Mouse (Mus musculus): ENCODE measurements around the gene Plpp7. TPM values are rescaled to one million over a fixed set of nuclear protein-coding genes. Genes with fewer than 3 reads are reported as not detected.

Plpp7 gene
- polyA plus RNA-seq, 1 experiment from 2014 or later: 13.9 TPM

DNA sequence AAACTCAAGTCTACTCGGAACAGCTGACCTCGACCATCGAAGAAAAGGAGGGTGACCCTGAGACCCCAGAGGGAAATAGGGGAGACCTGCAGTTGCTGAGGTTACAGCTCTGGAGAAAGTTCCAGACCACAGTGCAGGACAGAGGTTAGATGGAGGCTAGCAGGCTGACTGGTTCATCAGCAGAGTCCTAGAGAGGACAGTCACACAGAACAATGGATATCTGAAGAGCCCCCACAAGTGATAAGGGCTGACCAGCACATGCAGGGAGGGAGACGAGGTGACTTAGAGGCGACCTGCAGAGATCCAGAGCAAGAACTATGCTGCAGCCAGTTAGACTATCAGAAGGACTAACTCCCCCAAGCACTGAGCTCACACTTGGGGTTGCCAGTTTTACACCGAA, 35.7 kb upstream of the Plpp7 start:
- peaks cover 95% of the 10 kb centered on the region for H3K4me1 ChIP-seq
- no peaks in the 10 kb centered on the region for H3K9me3 ChIP-seq
- H3K27me3 ChIP-seq (replicated peaks): no peaks in the 10 kb centered on the region
- peak overlapping the region; percentile 58 for H3K9ac ChIP-seq
- ATAC-seq (ENCODE audit: extremely low read depth, insufficient number of reproducible peaks, low FRiP score, low TSS enrichment): no peak
- H3K4me2 ChIP-seq: no peak overlapping the region
- no peaks in the 10 kb centered on the region for H3K36me3 ChIP-seq
- 40% methylated on average over 6 of the region's 6 CpGs for WGBS
- peak overlapping the region; percentile 96 for H3K27ac ChIP-seq (replicated peaks)
- no peak overlapping the region for H3K4me3 ChIP-seq

DNA sequence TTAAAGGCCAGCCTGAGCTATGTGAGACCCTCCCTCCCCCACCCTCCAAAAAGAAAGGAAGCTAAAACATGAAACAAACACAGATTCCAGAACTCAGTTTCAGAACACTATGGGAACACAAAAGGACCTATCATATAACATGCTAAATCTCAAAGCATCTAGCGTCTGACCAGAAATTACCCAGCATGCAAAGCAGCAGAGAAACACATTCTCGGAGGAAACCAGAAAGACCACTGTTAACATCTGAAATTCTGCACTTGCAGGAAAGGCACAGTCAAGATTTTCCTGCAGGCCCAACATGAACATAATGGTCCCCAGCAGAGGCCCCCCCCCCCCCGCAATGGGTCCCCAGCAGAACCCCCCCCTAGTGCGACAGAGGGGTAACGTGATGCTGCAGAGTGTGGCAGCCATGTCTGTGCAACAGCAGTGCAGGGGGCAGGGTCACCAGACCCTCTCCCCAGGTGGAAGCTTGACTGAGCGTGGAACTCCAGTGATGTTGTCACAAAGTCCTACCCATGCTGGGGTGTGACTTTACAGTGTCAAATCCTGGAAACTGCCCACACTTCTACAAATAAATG, 35.0 kb upstream of the Plpp7 start:
- no peaks in the 10 kb centered on the region for H3K36me3 ChIP-seq
- no peaks in the 10 kb centered on the region for H3K9me3 ChIP-seq
- ATAC-seq (ENCODE audit: extremely low read depth, insufficient number of reproducible peaks, low FRiP score, low TSS enrichment): no peak
- H3K9ac ChIP-seq: peak overlapping the region; percentile 58
- H3K4me2 ChIP-seq: no peak overlapping the region
- 68% methylated on average over 6 of the region's 6 CpGs for WGBS
- no peaks in the 10 kb centered on the region for H3K27me3 ChIP-seq (replicated peaks)
- no peak overlapping the region for H3K4me3 ChIP-seq
- H3K27ac ChIP-seq (replicated peaks): peak overlapping the region; percentile 96
- peaks cover 95% of the 10 kb centered on the region for H3K4me1 ChIP-seq

DNA sequence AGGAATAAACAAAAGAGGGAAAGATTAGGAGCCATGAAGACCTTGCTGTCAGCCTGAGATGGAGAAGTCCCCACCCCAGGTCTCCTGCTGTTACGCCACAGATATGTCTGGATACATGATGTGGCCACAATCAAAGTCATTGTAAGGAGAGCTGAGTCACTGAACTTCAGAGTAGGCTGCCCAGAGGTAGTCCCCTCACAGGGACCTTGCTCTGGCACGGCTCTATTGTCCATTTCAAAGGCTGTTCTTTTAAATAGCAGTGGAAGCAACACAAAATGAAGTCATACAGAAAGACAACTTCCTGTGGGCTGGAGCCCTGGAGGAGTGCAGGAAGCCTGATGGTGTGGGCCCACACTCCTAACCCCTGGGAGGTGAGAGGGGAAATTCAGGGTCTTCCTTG, 34.1 kb upstream of the Plpp7 start:
- Histone ChIP-seq H3K27me3 (replicated peaks) (no peaks in the 10 kb centered on the region), H3K9me3 (no peaks in the 10 kb centered on the region), H3K9ac (peak overlapping the region; percentile 47; the same call in 1 of the 2 replicates), H3K4me3 (no peak overlapping the region), H3K36me3 (no peaks in the 10 kb centered on the region), H3K4me1 (peaks cover 98% of the 10 kb centered on the region), H3K4me2 (no peak overlapping the region), H3K27ac (replicated peaks) (peak overlapping the region; percentile 96)
- ATAC-seq (ENCODE audit: extremely low read depth, insufficient number of reproducible peaks, low FRiP score, low TSS enrichment): no peak
- WGBS: 35% methylated on average over 2 of the region's 2 CpGs

DNA sequence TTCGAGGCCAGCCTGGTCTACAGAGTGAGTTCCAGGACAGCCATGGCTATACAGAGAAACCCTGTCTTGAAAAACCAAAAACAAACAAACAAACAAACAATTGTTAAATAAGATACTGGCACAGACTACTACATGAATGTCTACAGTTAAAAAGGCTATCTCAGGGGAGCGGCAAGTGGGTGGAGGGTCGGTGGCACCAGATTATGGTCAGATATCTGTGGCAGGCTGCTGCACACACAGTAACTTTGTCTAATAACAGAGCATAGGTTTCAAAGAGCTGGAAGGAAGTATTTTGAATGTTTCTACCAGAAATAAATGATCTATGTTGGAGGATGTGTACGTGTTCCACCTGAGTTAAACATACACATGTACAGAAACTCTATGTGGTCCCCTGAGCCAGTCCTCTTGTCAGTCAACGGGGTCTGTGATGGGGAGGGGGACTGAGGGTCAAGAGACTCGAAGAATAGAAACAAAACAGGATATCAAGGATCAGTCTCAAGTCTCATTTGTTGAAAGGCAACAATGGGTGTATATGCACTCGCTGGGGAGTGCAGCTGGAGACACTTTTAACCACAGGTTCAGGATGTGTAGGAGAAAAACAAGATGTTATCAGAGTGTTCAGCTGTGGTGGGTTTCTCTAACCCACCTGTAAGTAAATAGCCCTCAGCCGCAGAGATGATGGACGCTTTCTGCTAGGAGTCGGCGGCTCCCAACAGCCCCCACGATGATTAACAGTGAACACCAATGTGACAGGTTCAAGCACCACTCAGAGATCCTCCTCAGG, 33.4 kb upstream of the Plpp7 start:
- Histone ChIP-seq H3K9me3 (no peaks in the 10 kb centered on the region), H3K4me1 (peaks cover 99% of the 10 kb centered on the region), H3K9ac (peak overlapping the region; percentile 55), H3K27me3 (replicated peaks) (no peaks in the 10 kb centered on the region), H3K36me3 (peaks cover 2% of the 10 kb centered on the region), H3K27ac (replicated peaks) (peak overlapping the region; percentile 96), H3K4me2 (no peak overlapping the region), H3K4me3 (no peak overlapping the region)
- ATAC-seq (ENCODE audit: extremely low read depth, insufficient number of reproducible peaks, low FRiP score, low TSS enrichment): no peak
- WGBS: 39% methylated on average over 12 of the region's 12 CpGs

DNA sequence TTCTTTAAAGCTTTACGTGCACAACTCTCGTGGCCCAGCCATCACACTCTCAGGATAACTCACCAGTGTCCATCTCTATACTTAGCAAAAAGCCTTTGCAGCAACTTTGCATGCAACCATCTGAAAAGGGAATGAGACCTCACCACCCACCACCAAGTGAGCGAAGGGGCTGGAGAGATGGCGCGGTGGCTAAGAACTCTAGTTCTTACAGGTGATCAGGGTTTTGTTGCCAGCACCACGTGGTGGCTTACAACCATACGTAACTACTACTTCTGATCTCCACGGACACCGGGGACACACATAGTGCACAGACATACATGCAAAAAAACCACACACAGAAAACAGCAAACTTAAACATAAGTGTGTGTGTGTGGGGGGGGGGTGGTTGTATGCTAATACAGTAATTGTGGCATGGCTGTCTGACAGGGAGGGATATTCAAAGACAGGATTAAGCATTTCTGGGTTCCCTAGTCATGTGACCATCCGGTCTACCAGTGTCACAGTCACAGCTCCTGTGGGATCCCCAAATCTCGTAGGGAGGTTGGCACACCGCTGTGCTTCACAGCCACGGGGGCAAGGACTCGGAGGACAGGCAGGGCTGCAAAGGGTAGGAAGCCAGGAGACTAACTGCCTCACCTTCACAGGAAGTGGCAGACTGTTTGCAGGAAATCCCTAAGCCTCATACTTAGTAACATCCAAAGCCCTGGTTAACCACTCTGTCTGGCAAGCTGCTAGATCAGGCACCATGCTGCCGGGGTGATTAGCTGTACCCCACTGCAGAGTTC, 32.5 kb upstream of the Plpp7 start:
- Histone ChIP-seq H3K9me3 (no peaks in the 10 kb centered on the region), H3K9ac (peak overlapping the region; percentile 55), H3K36me3 (peaks cover 11% of the 10 kb centered on the region), H3K27me3 (replicated peaks) (no peaks in the 10 kb centered on the region), H3K4me2 (peak overlapping the region; percentile 46), H3K27ac (replicated peaks) (peak overlapping the region; percentile 96), H3K4me3 (no peak overlapping the region), H3K4me1 (peaks cover 99% of the 10 kb centered on the region)
- 77% methylated on average over 15 of the region's 15 CpGs for whole genome bisulfite sequencing
- no peak for ATAC-seq (ENCODE audit: extremely low read depth, insufficient number of reproducible peaks, low FRiP score, low TSS enrichment)

DNA sequence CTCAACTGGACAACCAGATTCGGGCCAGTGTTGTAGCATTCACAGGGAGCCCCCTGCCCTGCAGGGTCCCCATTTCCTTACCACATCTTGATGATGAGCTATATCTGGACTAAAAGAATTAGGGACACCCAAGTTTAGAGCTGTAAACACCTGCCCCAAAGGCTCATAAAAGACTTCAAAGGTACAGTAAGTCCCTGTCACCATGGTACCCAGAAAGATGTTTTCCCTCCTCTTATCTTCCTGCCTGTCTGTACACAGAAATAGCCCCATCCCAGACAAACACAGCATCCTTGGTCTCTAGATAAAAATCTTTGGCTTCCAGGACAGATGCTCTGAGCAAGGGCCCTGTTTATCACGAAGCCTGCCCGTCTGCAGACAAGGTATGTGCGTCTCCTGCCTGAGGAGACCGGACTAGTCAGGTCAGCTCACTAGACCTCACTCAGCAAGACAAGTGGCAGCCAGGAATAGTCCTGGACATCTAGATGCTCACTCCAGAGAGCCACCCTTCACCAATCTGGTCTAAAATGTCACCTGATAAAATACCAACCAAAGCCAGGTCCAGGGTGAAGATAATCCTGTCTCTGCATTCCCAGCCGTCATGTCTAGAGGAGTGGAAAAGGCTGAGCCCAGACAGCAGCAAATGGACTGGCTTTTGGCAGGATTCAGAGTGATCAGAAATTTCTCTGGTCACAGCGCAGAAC, 31.7 kb upstream of the Plpp7 start:
- WGBS: 38% methylated on average over 7 of the region's 7 CpGs
- Histone ChIP-seq H3K9ac (peak overlapping the region; percentile 74), H3K27me3 (replicated peaks) (no peaks in the 10 kb centered on the region), H3K36me3 (peaks cover 19% of the 10 kb centered on the region), H3K9me3 (no peaks in the 10 kb centered on the region), H3K4me3 (no peak overlapping the region), H3K4me1 (peaks cover 100% of the 10 kb centered on the region), H3K27ac (replicated peaks) (peak overlapping the region; percentile 96), H3K4me2 (peak overlapping the region; percentile 46)
- no peak for ATAC-seq (ENCODE audit: extremely low read depth, insufficient number of reproducible peaks, low FRiP score, low TSS enrichment)

DNA sequence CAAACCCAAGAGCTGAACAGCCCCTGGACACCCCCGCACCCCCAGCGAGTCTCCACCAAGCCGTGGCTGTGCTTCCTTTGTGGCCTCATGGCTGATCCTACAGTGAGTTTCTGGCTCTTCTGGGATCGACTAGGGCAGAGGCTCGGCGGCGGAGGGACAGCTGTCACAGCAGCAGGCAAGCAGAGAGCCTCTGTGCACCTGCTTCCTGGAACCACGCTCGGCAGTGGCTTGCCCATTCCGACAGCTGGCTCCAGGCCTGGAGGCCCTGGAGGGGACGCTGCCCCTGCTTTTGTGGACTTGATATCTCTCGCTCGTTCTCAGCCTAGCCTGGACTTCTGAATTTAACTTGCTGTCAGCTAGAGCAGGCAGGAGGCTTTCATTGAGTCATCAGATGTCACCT, 30.4 kb upstream of the Plpp7 start:
- no peaks in the 10 kb centered on the region for H3K9me3 ChIP-seq
- WGBS: 33% methylated on average over 13 of the region's 13 CpGs
- 0 out of 2 replicates have a peak overlapping the region, but pooled peaks have one; percentile 13 for H3K4me3 ChIP-seq
- peak overlapping the region; percentile 46 for H3K4me2 ChIP-seq
- ATAC-seq (ENCODE audit: extremely low read depth, insufficient number of reproducible peaks, low FRiP score, low TSS enrichment): no peak
- H3K4me1 ChIP-seq: peaks cover 100% of the 10 kb centered on the region
- H3K9ac ChIP-seq: peak overlapping the region; percentile 74
- H3K27me3 ChIP-seq (replicated peaks): no peaks in the 10 kb centered on the region
- peaks cover 31% of the 10 kb centered on the region for H3K36me3 ChIP-seq
- H3K27ac ChIP-seq (replicated peaks): peak overlapping the region; percentile 96

DNA sequence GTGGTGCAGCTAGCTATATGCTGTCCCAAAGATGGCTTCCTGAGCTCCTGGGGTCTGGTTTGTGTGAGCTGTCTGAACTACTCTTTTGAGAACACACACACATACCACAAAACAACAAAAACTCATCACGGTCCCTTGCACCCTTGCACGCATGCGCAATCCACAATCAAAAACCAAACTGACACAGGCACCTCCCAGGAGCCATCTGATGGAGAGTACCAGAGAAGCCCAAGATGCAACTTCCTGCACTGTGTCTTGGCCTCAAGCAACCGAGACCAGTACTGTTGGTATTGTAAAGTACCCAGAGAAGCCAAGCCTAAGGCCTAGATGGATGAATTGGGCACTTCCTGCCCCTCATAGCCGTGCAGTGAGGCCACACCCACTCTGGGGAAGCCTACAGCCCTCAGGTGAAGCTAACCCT, 29.9 kb upstream of the Plpp7 start:
- no peak for ATAC-seq (ENCODE audit: extremely low read depth, insufficient number of reproducible peaks, low FRiP score, low TSS enrichment)
- peaks cover 32% of the 10 kb centered on the region for H3K36me3 ChIP-seq

DNA sequence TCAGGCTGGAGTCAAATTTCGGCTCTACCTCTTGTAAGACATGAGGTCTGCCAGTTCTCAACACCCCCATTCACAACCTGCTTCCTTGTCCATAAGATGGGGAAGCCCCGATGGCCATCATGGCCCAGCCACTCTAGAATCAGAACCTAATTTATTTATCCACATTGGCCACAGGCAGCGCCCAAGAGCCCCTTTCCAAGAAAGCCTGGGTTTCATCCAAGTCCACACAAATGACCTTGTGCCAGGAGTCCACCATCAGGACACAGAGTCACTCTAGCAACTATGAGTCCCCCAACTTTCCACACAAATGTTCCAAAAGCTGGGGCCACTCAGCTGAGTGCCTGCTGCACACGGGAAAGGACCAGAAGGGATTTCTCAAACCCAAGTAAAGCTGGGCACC, 29.3 kb upstream of the Plpp7 start:
- Histone ChIP-seq H3K9ac (no peak overlapping the region), H3K27ac (replicated peaks) (peak overlapping the region; percentile 96)

More for the DNA sequence above, 29.9 kb upstream of the Plpp7 start:
- peak overlapping the region; percentile 46 for H3K4me2 ChIP-seq
- H3K4me1 ChIP-seq: peaks cover 96% of the 10 kb centered on the region
- no peak overlapping the region for H3K4me3 ChIP-seq
- H3K9ac ChIP-seq: peak overlapping the region; percentile 74
- H3K27ac ChIP-seq (replicated peaks): peak overlapping the region; percentile 96
- no peaks in the 10 kb centered on the region for H3K9me3 ChIP-seq
- WGBS: 44% methylated on average over 5 of the region's 5 CpGs
- H3K27me3 ChIP-seq (replicated peaks): no peaks in the 10 kb centered on the region

DNA sequence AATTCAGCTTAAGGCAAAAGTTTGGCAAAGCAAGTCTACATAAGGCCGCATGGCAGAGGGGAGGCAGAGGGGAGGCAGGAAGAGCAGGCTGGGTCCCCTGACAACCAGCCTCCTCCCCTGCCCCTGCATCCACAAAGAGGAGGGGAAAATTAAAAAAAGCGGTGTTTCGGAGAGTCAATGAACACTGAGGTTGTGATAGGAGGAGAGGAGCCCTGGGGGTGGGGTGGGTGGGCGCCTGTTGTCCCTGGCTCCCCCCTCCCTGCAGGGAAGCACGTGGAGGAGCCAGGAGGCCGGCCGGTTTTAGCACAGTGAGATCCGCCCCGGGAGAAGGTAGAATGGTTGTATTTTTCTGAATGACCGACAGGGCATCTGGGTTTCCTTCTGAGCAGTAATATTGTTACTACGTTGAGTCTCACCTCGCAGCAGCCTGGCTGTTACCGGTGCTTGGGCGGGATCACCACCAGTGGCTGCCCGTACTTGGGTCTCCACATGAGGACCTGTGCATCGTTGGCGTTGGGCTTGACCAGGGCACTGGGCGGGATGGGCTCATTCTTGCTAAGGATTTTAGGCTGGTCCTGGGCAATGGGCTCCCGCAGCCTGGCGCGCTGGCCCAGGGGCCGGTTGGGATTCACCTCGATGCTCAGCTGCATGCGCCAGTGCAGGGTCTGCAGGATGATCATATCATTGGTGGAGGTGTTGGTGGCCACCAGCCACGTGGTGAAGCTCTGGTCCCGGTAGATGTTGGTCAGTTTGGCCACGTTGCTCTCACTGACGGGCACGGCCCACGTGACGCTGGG, 26.3 kb upstream of the Plpp7 start:
- Histone ChIP-seq H3K9ac (peak overlapping the region; percentile 26), H3K4me1 (peaks cover 70% of the 10 kb centered on the region), H3K27ac (replicated peaks) (peak overlapping the region; percentile 96), H3K27me3 (replicated peaks) (no peaks in the 10 kb centered on the region), H3K36me3 (peaks cover 66% of the 10 kb centered on the region), H3K9me3 (no peaks in the 10 kb centered on the region), H3K4me2 (no peak overlapping the region), H3K4me3 (no peak overlapping the region)
- WGBS: 54% methylated on average over 31 of the region's 31 CpGs
- ATAC-seq (ENCODE audit: extremely low read depth, insufficient number of reproducible peaks, low FRiP score, low TSS enrichment): no peak

More for the DNA sequence above, 29.3 kb upstream of the Plpp7 start:
- H3K4me3 ChIP-seq: no peak overlapping the region
- ATAC-seq (ENCODE audit: extremely low read depth, insufficient number of reproducible peaks, low FRiP score, low TSS enrichment): no peak
- no peaks in the 10 kb centered on the region for H3K27me3 ChIP-seq (replicated peaks)
- 71% methylated on average over 4 of the region's 4 CpGs for WGBS
- H3K9me3 ChIP-seq: no peaks in the 10 kb centered on the region
- H3K4me2 ChIP-seq: no peak overlapping the region
- H3K4me1 ChIP-seq: peaks cover 94% of the 10 kb centered on the region
- peaks cover 37% of the 10 kb centered on the region for H3K36me3 ChIP-seq

All from heart, embryonic 13.5 days (tissue).